Mouse (Mus musculus) left cerebral cortex, adult 9 months (tissue): ENCODE data around the gene Olfr211.
"Not testable (repeated sequence)": the region's sequence is repeated elsewhere in the genome, so short reads cannot be mapped to it uniquely, and the experiment has no call there.

Experiments used
- DNase-seq, 2 experiments: peaks; one replicate each; pipeline ENCODE4 v3.0.0; 2022; ENCODE audit warnings: low spot score in 2 of 2

The Olfr211 gene

GRCm38 (mm10) chr6:116488791-116489190, at the start of gene Olfr211:
Olfr211 (plus strand) TSS chr6:116489091.
- DNase-seq, result no peak

DNA sequence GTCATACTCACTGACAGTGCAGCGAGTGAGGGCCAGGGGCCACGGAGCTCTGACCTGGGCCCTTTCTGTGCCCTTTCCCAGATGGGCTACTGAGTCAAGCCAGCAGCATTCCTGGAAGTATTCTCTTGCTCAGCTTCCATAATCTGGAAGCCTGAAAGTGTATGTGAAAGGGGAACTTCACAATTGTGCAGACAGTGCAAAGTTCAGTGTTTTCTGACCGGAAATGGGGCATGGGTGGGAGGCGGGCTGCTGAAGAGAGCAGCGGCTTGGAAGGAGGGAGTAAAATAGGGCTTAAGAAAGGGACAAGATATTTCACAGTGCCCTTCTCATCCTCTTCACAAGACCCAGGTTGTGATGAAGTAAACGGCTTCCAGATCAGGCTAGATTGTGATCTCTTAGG, 49.4 kb upstream of the Olfr211 start:
- DNase-seq, result no peak

GRCm38 (mm10) chr6:116440447-116440846, 48.4 kb upstream of the Olfr211 start:
- no peak for DNase-seq

- DNase-seq, result no peak
These were observed 48.0 kb upstream of the Olfr211 start for GRCm38 (mm10) chr6:116440849-116441248.

GRCm38 (mm10) chr6:116455781-116456180, 33.1 kb upstream of the Olfr211 start:
- DNase-seq, result peak in 1 of 2 experiments; percentile 21

DNA sequence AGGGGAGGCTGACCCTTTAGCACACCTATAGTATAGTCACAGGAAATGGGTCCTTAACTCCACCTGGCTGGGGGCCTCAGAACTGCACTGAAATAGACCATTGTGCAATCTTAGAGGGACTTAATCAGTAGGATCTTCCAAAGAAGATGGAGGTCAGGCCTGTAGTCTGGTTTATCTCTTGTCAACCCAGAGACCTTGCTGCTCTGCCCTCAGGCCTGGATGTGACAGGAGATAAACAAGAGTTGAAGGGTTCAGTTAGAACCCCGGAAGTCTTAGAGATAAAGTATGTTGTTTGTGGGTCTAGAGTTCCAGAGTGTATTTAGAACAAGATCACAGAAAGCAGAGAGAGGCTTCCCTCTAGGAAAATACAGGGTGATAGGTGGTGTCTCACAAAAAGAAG, 32.4 kb upstream of the Olfr211 start:
- no peak for DNase-seq

- DNase-seq, result no peak
These were observed 30.2 kb upstream of the Olfr211 start for GRCm38 (mm10) chr6:116458728-116459127.

GRCm38 (mm10) chr6:116459232-116459631, 29.7 kb upstream of the Olfr211 start:
- DNase-seq, result no peak

DNA sequence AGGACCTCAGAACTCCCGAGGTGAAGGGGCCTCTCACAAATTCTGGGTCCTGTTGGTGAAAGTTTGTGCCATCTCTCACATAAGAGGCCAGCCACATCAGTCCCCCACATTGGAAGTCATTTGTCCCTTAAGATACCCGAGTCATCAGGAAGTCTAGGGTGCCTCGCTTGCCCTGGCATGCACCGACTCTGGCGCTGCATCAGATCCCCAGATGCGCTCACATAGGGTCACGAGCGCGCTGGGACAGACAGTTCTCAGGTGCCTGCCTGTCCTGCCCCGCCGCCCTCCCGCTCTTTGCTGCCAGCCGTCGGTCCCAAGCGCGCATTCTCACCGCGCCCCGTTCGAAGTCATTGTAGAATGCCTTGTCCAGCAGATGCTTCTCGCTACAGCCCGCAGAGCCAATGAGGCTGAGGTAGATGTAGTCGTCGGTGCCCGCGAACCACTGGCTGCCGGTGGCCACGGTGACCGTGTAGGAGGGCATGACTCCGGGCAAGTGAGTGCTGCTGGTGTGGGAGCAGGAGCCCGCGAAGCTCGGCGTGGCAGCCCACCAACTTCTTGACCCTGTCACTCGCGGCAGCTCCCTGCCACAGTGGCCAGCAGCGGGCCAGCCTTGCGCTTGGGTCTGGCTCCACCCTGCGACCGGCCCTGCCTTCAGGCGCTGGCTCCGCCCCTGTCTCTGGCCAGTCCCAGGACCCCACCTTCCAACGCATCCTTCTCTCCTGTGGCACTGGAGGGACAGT, 28.2 kb upstream of the Olfr211 start, which contains the start of gene Alox5:
Alox5 (minus strand) TSS at position 635 of the 740 bp plus-strand sequence.
- no peak for DNase-seq

DNA sequence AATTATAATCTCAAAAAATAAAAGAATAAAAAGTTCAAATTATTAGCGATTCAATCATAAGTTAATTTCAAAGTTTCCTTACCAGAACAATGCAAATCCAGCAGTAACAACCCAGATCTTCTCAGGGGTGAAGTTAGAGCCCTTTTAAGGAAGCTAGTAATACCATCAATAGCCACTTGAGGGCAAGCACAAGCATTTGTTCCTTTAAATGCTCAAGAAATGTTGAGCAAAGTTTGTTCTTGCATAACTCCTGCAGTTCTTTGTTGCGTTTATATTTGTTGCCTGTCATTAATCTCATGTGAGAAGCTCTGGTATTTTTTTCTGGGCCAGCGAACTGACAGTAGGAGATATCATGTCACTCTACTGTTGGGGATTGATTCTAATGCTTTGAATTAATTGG, 20.8 kb upstream of the Olfr211 start:
- no peak for DNase-seq

DNA sequence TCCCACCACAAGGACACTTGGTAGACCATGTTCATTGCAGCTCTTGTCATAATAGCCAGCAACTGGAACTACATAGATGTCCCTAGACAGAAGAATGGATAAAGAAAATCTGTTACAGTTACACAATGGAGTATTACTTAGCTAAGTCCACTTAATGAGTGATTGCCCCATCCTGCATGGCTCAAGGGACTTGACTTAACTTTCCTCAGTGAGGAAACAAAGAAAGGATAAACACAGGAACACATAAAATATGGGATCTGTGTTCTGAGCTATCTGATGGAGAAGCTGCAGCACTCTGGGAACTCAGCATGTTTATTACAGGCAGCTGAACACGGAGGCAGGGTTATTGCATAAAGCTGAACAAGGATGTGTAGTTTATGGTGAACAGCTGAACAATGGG, 3.8 kb upstream of the Olfr211 start:
- DNase-seq, result no peak

GRCm38 (mm10) chr6:116486833-116487232, 2.1 kb upstream of the Olfr211 start:
- DNase-seq, result no peak

- no peak for DNase-seq
These were observed 4.9 kb downstream of the Olfr211 start for GRCm38 (mm10) chr6:116493742-116494141.

- DNase-seq, result no peak
These were observed 7.1 kb downstream of the Olfr211 start for GRCm38 (mm10) chr6:116495960-116496359.

DNA sequence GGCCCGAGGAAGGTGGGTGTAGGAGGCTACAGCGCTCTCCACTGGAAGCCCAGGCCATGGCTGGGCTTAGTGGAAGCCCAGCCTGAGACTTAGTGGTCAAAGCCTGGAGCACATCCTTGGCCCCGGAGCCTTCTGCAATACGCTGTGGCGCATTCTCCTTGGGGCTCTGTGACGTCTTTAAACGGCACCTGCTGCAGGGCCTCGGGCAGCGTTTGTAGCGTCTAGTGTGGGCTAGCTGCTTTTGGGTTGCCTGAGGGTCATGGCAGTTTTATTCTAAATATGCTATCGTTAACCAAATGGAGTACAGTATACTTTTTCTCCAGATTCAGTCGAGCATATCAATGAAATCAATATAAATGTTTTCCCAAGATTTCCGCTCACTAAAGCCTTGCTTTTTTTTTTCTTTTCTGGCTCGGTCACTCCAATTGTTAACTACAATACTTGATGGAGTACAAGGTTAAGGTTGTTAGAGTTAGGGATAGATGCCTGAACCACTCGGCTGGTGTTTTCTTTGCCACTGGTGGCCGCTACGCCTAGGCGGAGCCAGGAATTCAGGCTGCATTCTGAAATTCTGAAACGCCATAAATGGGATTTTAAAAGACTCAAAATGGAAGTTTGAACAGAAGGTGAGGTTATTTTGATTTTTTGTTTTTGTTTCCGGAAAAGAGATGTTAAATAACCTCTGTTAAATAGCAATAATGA, 17.6 kb downstream of the Olfr211 start, which contains the start of gene Olfr212:
Olfr212 (plus strand) TSS at position 215 of the 702 bp plus-strand sequence.
- not testable (repeated sequence) for DNase-seq

DNA sequence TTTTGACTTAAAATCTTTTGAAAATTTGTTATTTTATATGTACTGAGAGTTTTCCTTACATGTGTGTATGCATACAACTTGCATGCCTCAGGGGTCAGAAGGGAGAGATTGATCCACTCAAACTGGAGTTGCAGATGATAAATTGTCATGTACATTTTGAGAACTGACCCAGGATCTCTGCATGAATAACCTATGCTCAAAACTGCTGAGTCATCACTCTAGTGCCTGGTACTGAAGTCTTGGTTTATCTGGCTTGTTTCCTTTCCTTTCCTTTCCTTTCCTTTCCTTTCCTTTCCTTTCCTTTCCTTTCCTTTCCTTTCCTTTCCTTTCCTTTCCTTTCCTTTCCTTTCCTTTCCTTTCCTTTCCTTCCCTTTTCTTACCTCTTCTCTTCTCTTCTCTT, 25.9 kb downstream of the Olfr211 start:
- no peak for DNase-seq

GRCm38 (mm10) chr6:116538156-116538555, 49.3 kb downstream of the Olfr211 start, which contains the start of gene Olfr213:
Olfr213 (plus strand) TSS chr6:116538456.
- DNase-seq, result no peak

- no peak for DNase-seq
These were observed 53.6 kb downstream of the Olfr211 start for GRCm38 (mm10) chr6:116542500-116542899.
